Mouse (Mus musculus) ES-E14 (cell line): ENCODE data around the gene Pnlip. TPM values are rescaled to one million over a fixed set of nuclear protein-coding genes. Genes with fewer than 3 reads are reported as not detected.

ENCODE experiments used
- DNase-seq: peaks from one replicate; pipeline ENCODE4 v3.0.0-alpha.2; 2013; ENCODE audit warnings: low read depth, low spot score
- H3K27ac ChIP-seq: 2 replicates; pipeline ENCODE4 v1.5.1; 2012; ENCODE audit warnings: low read depth, mild to moderate bottlenecking, low read length, moderate library complexity, mixed read lengths; ENCODE audit not compliant: poor library complexity, insufficient read depth, severe bottlenecking
- H3K36me3 ChIP-seq: 2 replicates; pipeline ENCODE4 v1.6.1; 2012; ENCODE audit warnings: mild to moderate bottlenecking, low read length, moderate library complexity, mixed read lengths; ENCODE audit not compliant: control insufficient read depth, poor library complexity, insufficient read depth, severe bottlenecking
- H3K4me1 ChIP-seq, 2 experiments: fragments of 150-350 bp in 1 of 2; sonication (generic) in 1 of 2; 2 replicates each; pipeline ENCODE4 v1.6.1; 2012; ENCODE audit warnings: low read length in 2 of 2, mild to moderate bottlenecking in 1 of 2, mixed read lengths in 1 of 2; ENCODE audit not compliant: control insufficient read depth in 2 of 2, insufficient read depth in 2 of 2, poor library complexity in 1 of 2
- H3K4me3 ChIP-seq, 2 experiments: fragments of 150-350 bp in 1 of 2; sonication (generic) in 1 of 2; 2 replicates each; pipeline ENCODE4 v1.5.1; 2012; ENCODE audit warnings: low read length in 2 of 2, low read depth in 1 of 2, mild to moderate bottlenecking in 1 of 2, mixed read lengths in 1 of 2; ENCODE audit not compliant: insufficient read depth in 1 of 2, poor library complexity in 1 of 2, severe bottlenecking in 1 of 2
- H3K9ac ChIP-seq: 2 replicates; pipeline ENCODE4 v1.6.1; 2012; ENCODE audit warnings: low read depth, mild to moderate bottlenecking, low read length, mixed read lengths; ENCODE audit not compliant: poor library complexity, insufficient read depth, severe bottlenecking
- H3K9me3 ChIP-seq: fragments of 150-350 bp; sonication (generic); 2 replicates; pipeline ENCODE4 v1.6.1; 2012; ENCODE audit warnings: low read depth, mild to moderate bottlenecking, low read length; ENCODE audit not compliant: control insufficient read depth, insufficient read depth
- CHD2 ChIP-seq: IDR thresholded peaks from 2 replicates; pipeline ENCODE4 v1.6.1; 2014; ENCODE audit warnings: mild to moderate bottlenecking, low read depth, low read length, inconsistent platforms
- HCFC1 ChIP-seq: IDR thresholded peaks from 2 replicates; pipeline ENCODE4 v1.6.1; 2012; ENCODE audit warnings: low read length, inconsistent platforms, borderline replicate concordance; ENCODE audit not compliant: insufficient read depth
- MAFK ChIP-seq: IDR thresholded peaks from 2 replicates; pipeline ENCODE4 v1.6.1; 2014; ENCODE audit warnings: mild to moderate bottlenecking, low read depth, low read length, inconsistent platforms; ENCODE audit not compliant: insufficient read depth
- ZC3H11A ChIP-seq: IDR thresholded peaks from 2 replicates; pipeline ENCODE4 v1.6.1; 2012; ENCODE audit warnings: low read depth, mild to moderate bottlenecking, inconsistent platforms, low read length, borderline replicate concordance
- ZNF384 ChIP-seq: IDR thresholded peaks from 2 replicates; pipeline ENCODE4 v1.6.1; 2012; ENCODE audit warnings: low read depth, low read length, inconsistent platforms
- in situ Hi-C, 2 experiments: fragments of 600-800 bp; cut with MboI; formaldehyde crosslinking; loops; one replicate each; pipeline ENCODE4 v1.15.1; 2025; ENCODE audit warnings: low sequenced_read_pairs in 2 of 2, inconsistent platforms in 1 of 2; ENCODE audit not compliant: unreplicated experiment in 2 of 2
- total RNA-seq: library from RNA; depleted of rRNA; stranded (reverse); fragments of 300-350 nt; gene quantifications from 2 replicates; pipeline ENCODE4 v1.2.3, GENCODE M21; 2012

Pnlip gene
- total RNA-seq, 1 experiment = 0.89 TPM

- H3K9me3 ChIP-seq = no peaks in the 10 kb centered on the region
- in situ Hi-C loops = no loop called here
- no peak for DNase-seq
- H3K9ac ChIP-seq = no peak overlapping the region
- no peak overlapping the region for H3K4me3 ChIP-seq
- H3K36me3 ChIP-seq = no peaks in the 10 kb centered on the region
- H3K4me1 ChIP-seq = no peaks in the 10 kb centered on the region
- H3K27ac ChIP-seq = no peak overlapping the region
- no peak for TF ChIP-seq CHD2
- TF ChIP-seq ZC3H11A = no peak
- no peak for TF ChIP-seq MAFK
- TF ChIP-seq ZNF384 = no peak
- TF ChIP-seq HCFC1 = no peak
Observed at GRCm38 (mm10) chr19:58674644-58675043, 22.3 kb downstream of the Pnlip start.

- Histone ChIP-seq H3K9ac (no peak overlapping the region), H3K4me1 (no peaks in the 10 kb centered on the region), H3K4me3 (no peak overlapping the region), H3K9me3 (no peaks in the 10 kb centered on the region), H3K36me3 (no peaks in the 10 kb centered on the region), H3K27ac (no peak overlapping the region)
- no peak for DNase-seq
- in situ Hi-C loops = no loop called here
- no peak for TF ChIP-seq HCFC1
- TF ChIP-seq MAFK = no peak
- TF ChIP-seq CHD2 = no peak
Observed at GRCm38 (mm10) chr19:58677117-58677516, 24.8 kb downstream of the Pnlip start.

GRCm38 (mm10) chr19:58688933-58689332 lies 36.6 kb downstream of the Pnlip start:
- Histone ChIP-seq H3K27ac (no peak overlapping the region), H3K9ac (no peak overlapping the region), H3K9me3 (no peaks in the 10 kb centered on the region), H3K36me3 (no peaks in the 10 kb centered on the region), H3K4me3 (no peak overlapping the region), H3K4me1 (no peaks in the 10 kb centered on the region)
- TF ChIP-seq ZC3H11A (no peak), HCFC1 (no peak), ZNF384 (no peak), MAFK (no peak), CHD2 (no peak)
- DNase-seq = no peak
- in situ Hi-C loops = no loop called here

GRCm38 (mm10) chr19:58695314-58695713 lies 43.0 kb downstream of the Pnlip start:
- no peak for TF ChIP-seq MAFK
- no peak for TF ChIP-seq ZC3H11A
- no peak for TF ChIP-seq CHD2
- TF ChIP-seq ZNF384 = no peak
- no peak for TF ChIP-seq HCFC1
- in situ Hi-C loops = no loop called here
- Histone ChIP-seq H3K36me3 (no peaks in the 10 kb centered on the region), H3K9me3 (no peaks in the 10 kb centered on the region), H3K27ac (no peak overlapping the region), H3K4me3 (no peak overlapping the region), H3K9ac (no peak overlapping the region), H3K4me1 (no peaks in the 10 kb centered on the region)
- no peak for DNase-seq

- H3K36me3 ChIP-seq = no peaks in the 10 kb centered on the region
- no peak overlapping the region for H3K9ac ChIP-seq
- TF ChIP-seq ZNF384 = no peak
- no peak for TF ChIP-seq MAFK
- H3K4me1 ChIP-seq = no peaks in the 10 kb centered on the region
- no peak overlapping the region for H3K27ac ChIP-seq
- DNase-seq = no peak
- no peaks in the 10 kb centered on the region for H3K9me3 ChIP-seq
- no peak overlapping the region for H3K4me3 ChIP-seq
- in situ Hi-C loops = no loop called here
Observed at GRCm38 (mm10) chr19:58696235-58696634, 43.9 kb downstream of the Pnlip start.
